Mouse (Mus musculus): ENCODE measurements at regions not wholly inside any gene's neighbourhood (a gene's known extent, or its start where the extent isn't known, plus 50 kb on each side); places are given as distances from the start of the nearest gene placed in this dataset.

DNA sequence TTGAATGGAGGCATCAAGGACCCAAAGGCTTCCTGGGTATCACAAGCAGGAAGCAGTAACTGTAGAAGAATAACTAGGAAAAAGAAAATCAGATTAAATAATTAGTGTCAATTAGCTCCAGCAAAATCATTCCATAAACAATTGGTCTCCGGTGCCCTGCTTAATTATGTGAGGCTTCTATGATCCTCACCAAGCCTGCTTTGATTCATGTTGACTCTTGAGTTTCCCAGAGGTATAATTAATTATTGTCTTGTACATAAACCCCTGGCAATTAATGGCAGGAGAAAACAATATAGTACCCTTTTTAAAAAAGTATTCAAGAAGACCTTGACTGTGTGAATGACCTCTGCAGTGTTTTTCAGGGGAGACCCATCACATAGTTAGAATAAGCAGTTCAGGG lies 61.5 kb upstream of the Sp8 start:
- DNase-seq (ENCODE audit: low read depth) = no peak

- DNase-seq (ENCODE audit: low read depth) = no peak
Observed at GRCm38 (mm10) chr12:118781978-118782377, 64.2 kb upstream of the Sp8 start.

DNA sequence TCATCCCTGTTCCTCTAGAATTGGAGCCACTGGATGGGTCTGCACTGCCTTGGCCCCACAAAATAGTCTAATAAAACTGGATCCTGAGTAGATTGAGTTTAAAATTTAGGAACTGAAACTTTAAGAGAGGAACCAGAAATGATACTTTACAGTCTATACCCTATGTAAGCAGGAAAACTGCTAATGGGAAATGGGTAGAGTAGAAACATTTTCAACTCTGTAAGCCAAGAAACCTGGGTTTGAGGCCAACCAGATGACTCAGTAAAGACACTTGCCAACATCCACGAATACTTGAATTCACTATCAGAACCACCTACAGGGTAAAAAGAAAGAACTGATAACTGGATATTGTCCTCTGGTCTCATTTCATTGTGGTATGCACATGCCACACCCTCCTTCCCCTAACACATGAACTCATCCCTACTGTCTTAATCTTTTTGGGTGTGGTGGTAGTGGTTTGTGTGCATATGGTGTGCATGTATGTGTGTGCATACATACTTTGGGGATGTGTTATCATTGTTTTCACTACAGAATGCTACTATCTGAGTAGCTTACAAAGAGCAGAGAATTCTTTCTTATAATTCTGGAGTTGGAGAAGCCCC lies 70.6 kb upstream of the Sp8 start:
- no peak for DNase-seq (ENCODE audit: low read depth)

DNA sequence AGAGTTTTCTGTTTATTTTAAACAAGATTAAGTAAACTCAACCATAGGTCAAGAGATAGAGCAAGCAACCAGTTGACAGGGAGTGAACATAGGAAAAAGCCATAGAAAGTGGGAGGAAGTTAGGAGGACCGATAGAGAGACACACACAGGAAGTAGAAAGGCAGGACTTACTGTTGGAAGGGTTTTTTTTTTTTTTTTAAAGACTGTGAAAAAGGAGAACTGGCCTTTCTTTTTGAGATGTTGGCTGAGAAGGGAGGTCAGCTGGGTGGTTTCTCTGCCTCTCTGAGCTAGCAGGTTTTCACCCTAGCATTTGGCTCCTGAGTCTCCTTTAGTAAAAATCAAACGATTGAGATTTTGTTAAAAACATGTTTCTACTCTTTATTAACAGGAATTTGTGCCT lies 73.3 kb upstream of the Sp8 start:
- no peak for DNase-seq (ENCODE audit: low read depth)

DNA sequence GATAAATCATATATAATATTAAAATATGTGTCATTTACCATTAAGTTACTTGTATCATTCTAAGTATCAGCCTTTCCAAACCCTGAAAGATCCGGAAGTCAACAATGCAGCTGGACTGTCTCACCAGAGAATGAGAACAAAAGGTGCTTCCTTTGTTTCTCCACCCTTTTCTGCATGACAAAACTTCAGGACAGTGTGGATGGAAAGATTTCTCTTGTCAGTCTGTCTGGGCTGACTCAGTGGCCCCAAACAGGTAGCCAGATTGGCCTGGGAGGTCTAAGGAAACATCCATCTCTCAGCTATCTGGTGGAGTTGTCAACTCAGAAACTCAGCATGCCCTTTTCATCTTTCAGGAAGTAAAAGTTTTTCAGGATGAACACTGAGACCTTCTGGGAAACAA lies 79.7 kb upstream of the Sp8 start:
- no peak for DNase-seq (ENCODE audit: low read depth)

GRCm38 (mm10) chr12:118754076-118754475 lies 92.1 kb upstream of the Sp8 start:
- DNase-seq (ENCODE audit: low read depth) = no peak

DNA sequence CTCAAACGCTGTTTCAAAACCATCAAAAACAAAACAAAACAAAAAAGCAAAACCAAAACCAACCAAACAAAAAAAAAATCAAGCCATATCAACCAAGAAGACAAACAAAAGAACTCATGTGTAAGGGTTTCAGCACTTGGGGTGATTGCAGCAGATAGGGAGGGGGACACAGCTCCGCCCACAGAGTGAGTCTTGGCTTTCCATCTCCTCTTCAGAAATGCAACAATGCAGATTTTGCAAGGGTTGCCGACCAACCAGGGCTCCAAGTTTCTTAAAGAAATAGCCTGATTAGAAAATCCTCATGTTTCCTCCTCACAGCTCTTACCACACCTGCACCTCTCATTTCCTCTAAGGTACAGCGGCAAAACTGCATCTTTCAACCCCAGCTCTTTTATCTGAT lies 107.0 kb upstream of the Sp8 start:
- DNase-seq (ENCODE audit: low read depth) = no peak

DNA sequence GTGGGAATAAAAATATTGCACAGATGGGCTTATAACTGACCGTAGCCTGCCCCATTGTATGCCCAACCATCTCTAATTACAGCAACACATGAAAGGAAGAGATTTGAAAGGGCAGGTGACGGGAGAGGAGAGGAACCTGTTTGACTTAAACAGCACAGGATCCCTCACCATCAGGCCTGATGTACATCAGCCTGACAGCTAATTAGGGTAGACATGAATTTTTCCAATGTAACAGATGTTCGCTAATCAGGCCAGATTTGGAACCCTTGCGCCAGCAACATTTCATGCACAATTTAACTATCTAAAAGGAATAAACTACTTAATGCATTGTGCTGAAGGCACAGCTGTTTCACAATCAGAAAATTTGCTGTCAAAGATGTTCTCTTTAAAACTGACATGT lies 120.2 kb upstream of the Sp8 start:
- no peak for DNase-seq (ENCODE audit: low read depth)

DNA sequence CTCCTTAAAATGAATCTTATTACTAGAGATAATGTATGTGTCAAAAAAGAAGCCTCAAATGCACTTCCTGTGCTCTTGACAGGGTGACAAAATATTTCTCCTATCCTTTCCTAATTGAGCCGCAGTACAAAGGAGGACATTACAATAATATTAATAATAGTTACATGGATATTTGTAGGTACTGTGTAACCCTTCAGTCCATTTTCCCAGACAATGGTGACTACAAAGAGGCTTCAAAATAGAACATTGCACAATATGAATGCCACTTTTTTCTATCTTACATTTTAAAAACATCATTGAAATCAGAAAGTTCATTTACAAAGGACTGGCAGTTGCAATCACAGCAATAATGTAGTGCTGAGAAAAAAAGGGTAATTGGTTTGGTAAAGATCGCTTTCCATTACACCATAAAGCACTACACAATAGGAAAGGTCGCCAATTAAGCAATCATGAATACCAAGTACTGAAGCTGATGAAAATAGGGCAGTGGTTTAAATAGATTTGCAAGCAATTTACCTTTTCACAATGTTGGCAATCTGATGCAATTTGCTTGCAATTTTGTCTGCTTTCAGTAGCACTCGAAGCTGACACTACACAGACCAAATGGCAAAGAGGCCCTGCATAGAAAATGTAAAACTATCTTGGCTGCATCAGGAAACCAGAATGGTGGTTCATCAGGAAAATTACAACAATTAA lies 126.1 kb upstream of the Sp8 start:
- no peak for DNase-seq (ENCODE audit: low read depth)

DNA sequence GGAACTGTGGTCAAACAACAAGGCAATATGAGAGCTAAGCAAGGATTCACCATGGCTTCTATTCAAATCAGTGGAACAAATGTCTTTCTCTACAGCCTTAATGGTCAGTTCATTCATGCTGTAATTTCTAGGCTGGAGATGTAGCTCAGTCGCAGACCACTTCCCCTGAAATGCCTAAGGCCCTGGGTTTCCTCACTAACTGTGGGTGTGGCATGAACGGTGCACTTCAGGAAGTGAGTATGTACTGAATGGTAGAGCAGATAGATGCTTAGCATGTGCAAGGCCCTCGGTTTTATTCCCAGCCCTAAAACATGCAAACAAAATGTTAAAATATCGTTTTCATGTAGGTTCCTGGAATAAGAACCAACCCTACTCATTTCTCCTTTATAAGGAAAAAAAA lies 129.3 kb upstream of the Sp8 start:
- DNase-seq (ENCODE audit: low read depth) = no peak

GRCm38 (mm10) chr12:118706626-118707025 lies 139.5 kb upstream of the Sp8 start:
- no peak for DNase-seq (ENCODE audit: low read depth)

GRCm38 (mm10) chr12:118704826-118705225 lies 141.3 kb upstream of the Sp8 start:
- DNase-seq (ENCODE audit: low read depth) = no peak

DNA sequence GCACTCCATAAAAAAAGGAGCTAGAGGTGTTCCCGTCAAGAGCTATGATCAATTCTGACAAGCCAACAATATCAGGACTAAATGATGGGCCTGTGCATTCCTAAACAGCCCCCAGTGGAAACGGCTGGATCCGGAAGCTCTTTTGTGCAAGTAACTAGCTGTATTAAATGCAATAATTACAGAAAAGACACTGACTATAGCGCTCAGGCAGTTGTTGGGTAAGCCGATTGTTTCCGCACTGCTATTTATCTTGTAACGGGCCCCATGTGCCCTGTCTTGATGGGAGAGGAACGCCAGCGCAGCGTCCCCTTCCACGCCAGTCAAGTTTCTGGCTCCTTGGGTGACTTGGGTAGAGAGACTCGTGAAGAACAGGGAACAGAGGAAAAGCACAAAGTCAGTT lies 142.4 kb upstream of the Sp8 start:
- no peak for DNase-seq (ENCODE audit: low read depth)

DNA sequence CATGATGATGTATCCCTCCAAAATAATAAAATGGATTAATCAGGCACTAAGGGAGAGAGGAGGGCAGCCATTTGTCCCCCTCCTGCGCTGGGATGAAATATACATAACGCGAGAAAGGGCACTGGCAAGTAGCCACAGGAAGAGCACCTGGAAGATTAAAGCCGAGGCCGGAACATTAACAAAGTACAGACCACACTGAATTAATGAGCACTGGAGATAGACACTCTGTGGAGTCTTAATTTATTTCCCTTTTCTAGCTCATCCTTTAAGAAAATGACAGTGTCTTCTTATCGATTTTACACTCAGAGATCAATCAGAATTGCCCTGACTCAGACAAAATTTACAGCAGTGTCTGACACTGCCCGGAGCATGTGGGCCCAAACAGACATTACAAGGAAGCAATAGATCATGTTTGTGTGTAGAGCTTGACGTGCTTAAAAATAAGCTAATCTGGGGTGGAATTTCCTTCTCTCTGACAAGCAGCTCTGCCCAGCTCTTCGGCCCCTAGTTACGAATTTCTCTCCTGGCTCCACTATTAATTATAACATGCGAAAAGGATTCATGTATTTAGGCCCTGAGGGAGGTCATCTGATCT lies 143.0 kb upstream of the Sp8 start:
- DNase-seq (ENCODE audit: low read depth) = no peak

DNA sequence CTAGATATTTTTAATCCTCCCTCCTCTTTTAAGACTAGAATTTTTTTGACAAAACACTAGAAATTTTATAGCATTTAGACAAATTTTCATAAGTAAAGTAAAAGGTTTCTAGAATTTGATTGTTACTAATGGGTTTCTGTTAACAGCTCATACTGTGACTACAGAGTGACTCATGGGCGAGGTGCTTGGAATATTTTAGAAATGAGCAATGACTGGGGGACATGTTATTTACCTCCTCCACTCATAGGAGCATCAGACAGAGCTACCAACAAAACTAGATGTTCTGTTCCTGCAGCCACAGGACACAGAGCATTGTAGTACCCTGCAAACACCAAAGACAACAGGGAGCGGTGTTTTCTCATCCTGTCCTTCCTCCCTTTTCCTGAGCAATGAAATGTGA lies 144.3 kb upstream of the Sp8 start:
- DNase-seq (ENCODE audit: low read depth) = no peak

GRCm38 (mm10) chr12:118698110-118698509 lies 148.0 kb upstream of the Sp8 start:
- DNase-seq (ENCODE audit: low read depth) = no peak

- no peak for DNase-seq (ENCODE audit: low read depth)
Observed at GRCm38 (mm10) chr12:118694701-118695100, 151.4 kb upstream of the Sp8 start.

DNA sequence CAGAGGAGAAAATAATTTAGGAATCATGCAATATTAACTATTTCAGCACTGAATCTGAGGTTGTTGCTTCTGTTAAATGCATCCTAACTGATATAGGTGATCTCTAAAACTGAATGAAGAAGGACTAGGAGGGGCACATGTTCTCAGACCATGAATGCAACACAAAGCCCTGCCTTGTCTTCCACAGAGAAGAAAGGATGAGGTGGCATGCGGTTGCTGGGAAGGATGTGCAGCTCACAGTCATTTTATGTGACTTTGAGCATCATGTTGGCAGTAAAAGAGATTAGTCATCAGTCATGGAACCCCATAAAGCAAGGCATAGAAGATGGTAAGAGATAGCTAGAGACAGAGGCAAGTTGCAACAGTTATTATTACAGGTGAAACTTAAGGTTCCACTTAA lies 163.2 kb upstream of the Sp8 start:
- no peak for DNase-seq (ENCODE audit: low read depth)

GRCm38 (mm10) chr12:118677989-118678388 lies 168.1 kb upstream of the Sp8 start:
- DNase-seq (ENCODE audit: low read depth) = no peak

GRCm38 (mm10) chr12:118661575-118661974 lies 184.6 kb upstream of the Sp8 start:
- DNase-seq (ENCODE audit: low read depth) = no peak

DNA sequence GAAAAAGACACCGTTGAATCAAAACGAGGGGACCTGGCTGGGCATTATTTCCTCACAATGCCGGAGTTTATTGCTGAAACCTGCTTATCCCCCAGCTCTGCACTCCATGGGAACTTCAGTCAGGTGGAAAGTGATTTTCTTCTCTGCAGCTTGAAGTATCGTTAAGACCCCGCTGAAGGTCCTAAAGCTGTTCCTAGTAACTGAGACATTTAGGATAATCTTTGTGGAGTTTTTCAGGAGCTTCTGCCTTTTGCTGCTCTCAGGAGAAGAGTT lies 185.0 kb upstream of the Sp8 start:
- no peak for DNase-seq (ENCODE audit: low read depth)

DNA sequence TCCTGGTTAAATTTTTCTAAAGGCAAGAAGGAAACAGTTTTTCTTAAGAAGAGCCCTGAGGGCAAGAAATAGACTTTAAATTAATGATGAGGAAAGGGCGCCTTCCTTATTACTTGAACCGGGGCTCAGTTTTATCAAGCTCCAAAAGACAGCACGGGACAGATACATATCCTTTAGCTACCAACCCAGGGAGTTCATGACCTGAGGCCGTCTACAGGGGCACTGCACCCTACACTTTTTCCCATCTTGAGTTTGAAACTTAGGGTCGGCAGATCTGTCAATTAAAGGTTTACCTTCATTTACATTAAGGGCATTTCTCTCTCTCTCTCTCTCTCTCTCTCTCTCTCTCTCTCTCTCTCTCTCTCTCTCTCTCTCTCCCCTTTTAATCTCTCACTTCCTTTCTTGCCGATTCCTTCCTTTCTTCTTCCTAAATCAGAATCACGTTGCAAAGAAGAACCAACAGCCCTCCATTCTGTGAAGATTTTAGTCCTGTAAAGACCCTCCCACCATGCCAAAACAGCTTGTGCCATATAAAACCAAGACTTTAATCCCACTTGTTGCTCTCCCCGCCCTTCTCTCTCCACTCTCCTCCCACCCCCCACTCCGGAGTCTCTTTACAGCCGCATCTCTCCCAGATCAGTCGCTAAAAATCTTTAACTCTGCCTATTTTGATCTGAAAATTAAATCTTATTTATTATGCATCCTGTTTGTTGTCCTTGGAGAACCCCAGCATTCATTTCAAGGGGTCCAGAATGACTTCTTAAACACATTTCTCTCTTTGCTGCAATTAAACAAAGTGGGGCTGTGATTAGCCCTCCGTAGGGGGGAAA lies 185.5 kb upstream of the Sp8 start:
- no peak for DNase-seq (ENCODE audit: low read depth)

Data from c-Kit-positive CD71-positive TER-119-negative erythroid progenitor cells, embryonic 14.5 days (primary cell).